Mouse (Mus musculus) brain, embryonic 14.5 days (tissue): ENCODE measurements around the gene Mrpl16. TPM values are rescaled to one million over a fixed set of nuclear protein-coding genes. Genes with fewer than 3 reads are reported as not detected.

Experiments used
- DNase-seq: peaks from one replicate; pipeline ENCODE4 v3.0.0-alpha.2; 2011; ENCODE audit warnings: low read depth
- CTCF ChIP-seq: fragments of 200-500 bp; IDR thresholded peaks from 2 replicates; pipeline ENCODE4 v1.5.1; 2012; ENCODE audit warnings: inconsistent platforms, mild to moderate bottlenecking, moderate library complexity, borderline replicate concordance; ENCODE audit not compliant: insufficient read depth, insufficient read length; ENCODE audit errors: extremely low read depth
- POLR2A ChIP-seq: fragments of 200-500 bp; IDR thresholded peaks from 2 replicates; pipeline ENCODE4 v1.6.1; 2012; ENCODE audit warnings: mild to moderate bottlenecking, inconsistent platforms, borderline replicate concordance; ENCODE audit not compliant: poor library complexity, insufficient read depth, insufficient read length, severe bottlenecking; ENCODE audit errors: extremely low read depth
- polyA plus RNA-seq: library from polyadenylated mRNA; depleted of rRNA; stranded (reverse); fragments of >200 nt; gene quantifications from 2 replicates; pipeline ENCODE4 v1.2.3, GENCODE M21; 2012; rRNA removed

Gene Mrpl16
- polyA plus RNA-seq: 28.6 and 31.2 TPM in 2 replicates

- peak; percentile 96 for DNase-seq
- TF ChIP-seq CTCF: no peak
- TF ChIP-seq POLR2A: peak; percentile 27; the same call in 1 of the 2 replicates
Measured at GRCm38 (mm10) chr19:11770205-11770892, at the start of gene Mrpl16. Gene Mrpl16, plus strand, starts transcription at chr19:11770391.

- DNase-seq: no peak
- no peak for TF ChIP-seq POLR2A
- TF ChIP-seq CTCF: no peak
Measured at GRCm38 (mm10) chr19:11723870-11724269, 46.3 kb upstream of the Mrpl16 start.

GRCm38 (mm10) chr19:11724275-11724674, 45.9 kb upstream of the Mrpl16 start:
- TF ChIP-seq CTCF (no peak), POLR2A (no peak)
- no peak for DNase-seq

- no peak for DNase-seq
- TF ChIP-seq POLR2A (no peak), CTCF (no peak)
Measured at GRCm38 (mm10) chr19:11725915-11726314, 44.3 kb upstream of the Mrpl16 start.

- DNase-seq: no peak
- no peak for TF ChIP-seq CTCF
- no peak for TF ChIP-seq POLR2A
Measured at GRCm38 (mm10) chr19:11727304-11727703, 42.9 kb upstream of the Mrpl16 start.

GRCm38 (mm10) chr19:11730278-11730677, 39.9 kb upstream of the Mrpl16 start:
- no peak for TF ChIP-seq POLR2A
- no peak for TF ChIP-seq CTCF
- DNase-seq: no peak

GRCm38 (mm10) chr19:11736455-11736854, 33.7 kb upstream of the Mrpl16 start:
- no peak for DNase-seq
- TF ChIP-seq POLR2A: no peak
- no peak for TF ChIP-seq CTCF

GRCm38 (mm10) chr19:11745680-11746079, 24.5 kb upstream of the Mrpl16 start:
- no peak for DNase-seq
- TF ChIP-seq CTCF (no peak), POLR2A (no peak)

- TF ChIP-seq POLR2A: no peak
- no peak for TF ChIP-seq CTCF
- DNase-seq: no peak
Measured at GRCm38 (mm10) chr19:11747298-11747697, 22.9 kb upstream of the Mrpl16 start, which contains the start of gene Gif. Gene Gif, plus strand, starts transcription at chr19:11747554.

- TF ChIP-seq CTCF (no peak), POLR2A (no peak)
- no peak for DNase-seq
Measured at GRCm38 (mm10) chr19:11765059-11765458, 5.1 kb upstream of the Mrpl16 start.

- TF ChIP-seq POLR2A: no peak
- TF ChIP-seq CTCF: no peak
- DNase-seq: no peak
Measured at GRCm38 (mm10) chr19:11766413-11766812, 3.8 kb upstream of the Mrpl16 start.

GRCm38 (mm10) chr19:11768163-11768562, 2.0 kb upstream of the Mrpl16 start:
- TF ChIP-seq POLR2A: no peak
- TF ChIP-seq CTCF: peak; percentile 76
- DNase-seq: peak; percentile 69
